Mouse (Mus musculus): Measurements from ENCODE around the gene Ccl9. TPM values are rescaled to one million over a fixed set of nuclear protein-coding genes. Genes with fewer than 3 reads are reported as not detected.

Gene Ccl9
- polyA plus RNA-seq, 1 experiment: 0.62 TPM

DNA sequence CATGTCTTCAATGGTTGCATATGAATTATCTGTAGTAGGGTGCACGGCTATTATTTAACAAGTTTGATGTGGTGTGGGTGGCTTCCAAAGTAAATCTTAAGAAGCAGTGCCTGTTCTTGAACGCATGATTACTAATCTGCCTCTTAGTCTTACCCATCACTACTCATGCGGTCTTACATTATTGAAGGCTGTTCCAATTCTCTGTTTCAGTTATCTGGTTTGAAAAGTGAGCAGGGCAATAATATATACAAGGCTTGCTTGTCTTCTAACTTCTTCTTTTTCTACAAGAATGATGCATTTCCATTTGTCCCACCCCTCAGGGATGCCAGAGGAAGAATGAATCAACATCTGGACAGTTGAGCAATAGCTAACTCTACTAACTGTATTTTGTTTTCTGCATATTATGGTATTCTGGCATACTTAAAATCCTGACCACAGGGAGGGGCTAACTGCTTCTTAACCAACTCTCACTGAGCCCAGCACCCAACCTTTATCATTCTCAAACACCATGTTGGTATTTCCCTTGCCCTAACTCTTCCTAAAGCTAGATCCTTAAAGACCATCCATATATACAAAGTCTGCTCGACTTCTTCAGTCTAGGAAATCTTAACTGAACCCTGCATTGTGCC, 1.4 kb downstream of the Ccl9 start:
- TF ChIP-seq CTCF (IDR thresholded peaks at IDR 0.05; ENCODE audit: borderline replicate concordance, insufficient read depth, low read depth, low read length) (no peak), POLR2A (IDR thresholded peaks at IDR 0.05; ENCODE audit: borderline replicate concordance, insufficient read depth, low read length) (no peak)
- 84% methylated on average over 4 of the region's 4 CpGs for WGBS
- Histone ChIP-seq H3K27me3 (ENCODE audit: control insufficient read depth, insufficient read depth, low read length) (no peaks in the 10 kb centered on the region), H3K27ac (ENCODE audit: insufficient read depth, low read length) (no peak overlapping the region), H3K4me1 (ENCODE audit: control insufficient read depth, insufficient read depth, low read length) (no peaks in the 10 kb centered on the region), H3K4me3 (replicated peaks; ENCODE audit: insufficient read depth, low read depth, low read length) (no peak overlapping the region)
- no peak for DNase-seq

DNA sequence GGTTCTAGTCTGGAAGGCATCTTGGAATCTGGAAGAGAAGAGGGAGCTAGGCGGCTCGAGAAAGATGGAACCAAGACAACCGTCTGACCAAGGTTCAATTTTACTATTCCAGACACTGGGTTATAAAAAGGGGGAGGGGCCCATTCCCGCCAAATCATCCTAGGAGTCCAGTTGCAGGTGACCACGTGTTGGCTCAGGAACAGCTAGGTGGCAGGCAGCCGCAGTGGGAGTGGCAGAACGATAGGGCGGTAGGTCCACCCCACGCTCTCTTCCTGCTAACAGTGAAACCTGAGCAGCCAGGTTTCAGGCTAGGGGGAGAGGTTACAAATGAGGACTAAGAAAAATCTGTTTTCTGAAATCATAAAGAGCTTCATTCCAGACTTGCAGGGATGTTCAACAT, 5.6 kb downstream of the Ccl9 start:
- 69% methylated on average over 9 of the region's 9 CpGs for WGBS
- TF ChIP-seq POLR2A (IDR thresholded peaks at IDR 0.05; ENCODE audit: borderline replicate concordance, insufficient read depth, low read length) (no peak), CTCF (IDR thresholded peaks at IDR 0.05; ENCODE audit: borderline replicate concordance, insufficient read depth, low read depth, low read length) (no peak)
- no peak overlapping the region for H3K4me3 ChIP-seq (replicated peaks; ENCODE audit: insufficient read depth, low read depth, low read length)

DNA sequence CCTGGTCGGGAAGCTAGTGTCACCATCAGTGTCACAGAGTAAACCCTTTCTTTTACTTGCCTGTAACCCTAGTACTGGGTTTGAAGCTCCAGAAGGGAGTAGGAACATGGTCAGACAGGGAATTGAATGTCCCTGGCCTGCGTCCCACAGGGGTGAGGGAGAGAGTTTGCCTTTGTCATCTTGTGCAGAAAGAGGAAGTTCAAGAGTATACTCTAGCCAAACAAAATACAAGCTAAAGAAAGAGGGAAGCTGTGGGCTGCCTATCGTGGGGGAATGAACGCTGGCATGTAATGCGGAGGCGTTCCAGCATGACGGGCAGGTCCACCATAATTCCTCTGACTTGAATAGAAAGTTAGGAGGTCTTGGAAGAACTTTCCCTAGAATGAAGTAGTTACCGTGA, 6.2 kb downstream of the Ccl9 start:
- H3K27me3 ChIP-seq (ENCODE audit: control insufficient read depth, insufficient read depth, low read length): no peaks in the 10 kb centered on the region
- no peak overlapping the region for H3K4me3 ChIP-seq (replicated peaks; ENCODE audit: insufficient read depth, low read depth, low read length)
- no peak for TF ChIP-seq CTCF (IDR thresholded peaks at IDR 0.05; ENCODE audit: borderline replicate concordance, insufficient read depth, low read depth, low read length)
- no peak for TF ChIP-seq POLR2A (IDR thresholded peaks at IDR 0.05; ENCODE audit: borderline replicate concordance, insufficient read depth, low read length)
- no peak for DNase-seq
- H3K4me1 ChIP-seq (ENCODE audit: control insufficient read depth, insufficient read depth, low read length): no peaks in the 10 kb centered on the region
- WGBS: 90% methylated on average over 8 of the region's 8 CpGs
- no peak overlapping the region for H3K27ac ChIP-seq (ENCODE audit: insufficient read depth, low read length)

More for the DNA sequence above, 5.6 kb downstream of the Ccl9 start:
- no peak overlapping the region for H3K27ac ChIP-seq (ENCODE audit: insufficient read depth, low read length)
- no peaks in the 10 kb centered on the region for H3K4me1 ChIP-seq (ENCODE audit: control insufficient read depth, insufficient read depth, low read length)
- no peak for DNase-seq
- H3K27me3 ChIP-seq (ENCODE audit: control insufficient read depth, insufficient read depth, low read length): no peaks in the 10 kb centered on the region

DNA sequence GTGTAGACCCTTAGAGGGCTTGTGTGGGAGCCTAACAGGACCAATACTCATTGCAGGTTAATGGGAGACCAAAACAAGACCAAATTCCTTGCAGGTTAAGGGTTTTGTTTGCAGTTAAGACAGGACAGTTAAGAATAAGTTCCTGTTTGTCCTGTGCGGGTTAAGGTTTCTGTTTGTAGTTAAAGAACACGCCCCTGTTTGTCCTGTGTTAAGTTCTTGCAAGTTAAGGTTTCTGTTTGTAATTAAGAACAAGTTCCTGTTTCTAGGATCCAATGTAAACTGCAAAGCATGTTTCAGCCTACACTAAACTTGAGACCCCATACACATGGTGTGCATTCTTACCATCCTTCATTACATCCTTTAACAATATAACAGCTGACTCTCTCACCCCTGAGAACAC, 8.2 kb downstream of the Ccl9 start:
- no peaks in the 10 kb centered on the region for H3K4me1 ChIP-seq (ENCODE audit: control insufficient read depth, insufficient read depth, low read length)

DNA sequence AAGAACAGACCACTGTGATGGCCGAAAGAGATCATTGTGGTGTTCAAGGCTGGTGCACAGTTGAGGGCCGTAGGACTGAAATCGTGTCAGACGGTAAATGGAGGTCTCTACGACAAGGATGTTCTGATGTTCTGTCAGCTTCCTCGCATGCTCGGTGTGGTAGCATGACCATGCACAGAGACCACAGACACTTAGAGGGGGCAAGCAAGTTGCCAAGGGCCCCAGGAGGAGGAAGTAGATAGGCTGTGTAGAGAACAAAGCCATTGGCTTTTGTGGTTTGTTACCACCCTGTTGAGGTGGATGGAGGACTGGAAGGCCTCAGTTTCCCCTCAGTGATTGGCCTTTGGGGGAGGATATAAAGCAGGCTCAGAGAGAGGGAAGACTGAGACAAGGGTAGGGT, 9.2 kb downstream of the Ccl9 start:
- DNase-seq: no peak
- 92% methylated on average over 7 of the region's 7 CpGs for WGBS

More for the DNA sequence above, 8.2 kb downstream of the Ccl9 start:
- Histone ChIP-seq H3K27ac (ENCODE audit: insufficient read depth, low read length) (no peak overlapping the region), H3K4me3 (replicated peaks; ENCODE audit: insufficient read depth, low read depth, low read length) (no peak overlapping the region), H3K27me3 (ENCODE audit: control insufficient read depth, insufficient read depth, low read length) (no peaks in the 10 kb centered on the region)
- 90% methylated on average over 2 of the region's 2 CpGs for WGBS
- TF ChIP-seq CTCF (IDR thresholded peaks at IDR 0.05; ENCODE audit: borderline replicate concordance, insufficient read depth, low read depth, low read length) (no peak), POLR2A (IDR thresholded peaks at IDR 0.05; ENCODE audit: borderline replicate concordance, insufficient read depth, low read length) (no peak)
- no peak for DNase-seq

DNA sequence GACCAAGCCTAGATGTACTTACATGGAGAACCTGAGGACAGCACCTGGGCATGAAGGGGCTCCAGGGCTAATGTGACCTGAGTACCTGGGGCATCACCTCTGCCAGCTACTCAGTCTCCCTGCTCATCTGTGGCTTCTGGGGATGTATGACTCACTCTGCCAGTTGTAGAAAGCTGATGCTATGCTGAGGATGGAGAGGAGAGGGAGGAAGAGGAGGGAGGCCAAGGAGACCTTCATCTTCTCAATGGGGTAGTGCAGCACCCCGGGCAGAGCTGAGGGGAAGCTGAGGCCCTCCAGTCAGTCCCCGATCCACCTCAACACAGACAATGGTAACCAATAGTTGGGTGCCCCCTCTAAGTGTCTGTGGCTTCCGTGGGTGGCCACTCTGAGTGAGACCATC, 9.7 kb downstream of the Ccl9 start:
- no peak for DNase-seq
- no peaks in the 10 kb centered on the region for H3K4me1 ChIP-seq (ENCODE audit: control insufficient read depth, insufficient read depth, low read length)
- H3K4me3 ChIP-seq (replicated peaks; ENCODE audit: insufficient read depth, low read depth, low read length): no peak overlapping the region
- TF ChIP-seq POLR2A (IDR thresholded peaks at IDR 0.05; ENCODE audit: borderline replicate concordance, insufficient read depth, low read length) (no peak), CTCF (IDR thresholded peaks at IDR 0.05; ENCODE audit: borderline replicate concordance, insufficient read depth, low read depth, low read length) (no peak)
- no peak overlapping the region for H3K27ac ChIP-seq (ENCODE audit: insufficient read depth, low read length)
- 83% methylated on average over 3 of the region's 3 CpGs for WGBS
- H3K27me3 ChIP-seq (ENCODE audit: control insufficient read depth, insufficient read depth, low read length): no peaks in the 10 kb centered on the region

More for the DNA sequence above, 9.2 kb downstream of the Ccl9 start:
- H3K4me1 ChIP-seq (ENCODE audit: control insufficient read depth, insufficient read depth, low read length): no peaks in the 10 kb centered on the region
- H3K27ac ChIP-seq (ENCODE audit: insufficient read depth, low read length): no peak overlapping the region
- no peaks in the 10 kb centered on the region for H3K27me3 ChIP-seq (ENCODE audit: control insufficient read depth, insufficient read depth, low read length)
- TF ChIP-seq CTCF (IDR thresholded peaks at IDR 0.05; ENCODE audit: borderline replicate concordance, insufficient read depth, low read depth, low read length) (no peak), POLR2A (IDR thresholded peaks at IDR 0.05; ENCODE audit: borderline replicate concordance, insufficient read depth, low read length) (no peak)
- H3K4me3 ChIP-seq (replicated peaks; ENCODE audit: insufficient read depth, low read depth, low read length): no peak overlapping the region

DNA sequence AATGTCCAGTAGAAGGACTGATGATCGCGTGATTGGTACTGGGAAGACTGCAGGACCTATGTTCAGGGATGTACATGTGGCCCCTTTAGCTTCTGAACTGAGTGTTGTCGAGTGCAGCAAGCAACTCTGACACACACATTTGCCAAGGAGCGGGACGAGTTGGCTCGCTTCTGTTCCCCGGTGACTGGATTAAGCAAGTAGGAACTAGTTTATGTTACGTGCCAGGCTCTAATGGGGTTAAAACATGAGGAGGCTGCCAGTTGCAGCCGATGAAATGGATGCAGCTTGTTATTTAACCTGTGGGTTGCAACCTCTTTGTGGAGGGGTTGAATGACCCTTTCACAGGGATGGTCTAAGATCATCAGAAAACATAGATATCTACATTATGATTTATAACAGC, 10.4 kb downstream of the Ccl9 start:
- WGBS: 52% methylated on average over 9 of the region's 9 CpGs
- no peak for TF ChIP-seq CTCF (IDR thresholded peaks at IDR 0.05; ENCODE audit: borderline replicate concordance, insufficient read depth, low read depth, low read length)

DNA sequence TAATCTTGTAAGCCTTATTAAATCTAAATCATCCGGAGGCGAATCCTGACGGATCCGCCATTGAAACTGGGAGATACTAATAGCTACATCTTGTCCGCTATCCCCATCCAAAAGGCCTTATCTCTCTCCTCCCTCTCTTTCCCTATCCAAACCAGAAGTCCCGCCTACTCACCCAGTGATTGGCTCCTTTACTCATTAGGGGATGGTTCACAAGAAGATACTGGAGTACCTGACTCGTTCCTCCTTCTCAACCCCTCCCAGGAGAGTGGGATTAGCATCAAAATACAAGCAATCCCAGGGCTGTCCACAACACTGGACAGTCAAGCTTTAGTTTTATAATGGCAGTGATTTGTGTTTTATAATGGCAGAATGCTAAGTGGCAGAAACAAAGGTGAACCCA, 11.1 kb downstream of the Ccl9 start:
- TF ChIP-seq CTCF (IDR thresholded peaks at IDR 0.05; ENCODE audit: borderline replicate concordance, insufficient read depth, low read depth, low read length) (no peak), POLR2A (IDR thresholded peaks at IDR 0.05; ENCODE audit: borderline replicate concordance, insufficient read depth, low read length) (no peak)
- no peak overlapping the region for H3K27ac ChIP-seq (ENCODE audit: insufficient read depth, low read length)
- WGBS: 69% methylated on average over 7 of the region's 7 CpGs
- no peak for DNase-seq
- H3K4me3 ChIP-seq (replicated peaks; ENCODE audit: insufficient read depth, low read depth, low read length): no peak overlapping the region
- H3K4me1 ChIP-seq (ENCODE audit: control insufficient read depth, insufficient read depth, low read length): no peaks in the 10 kb centered on the region
- no peaks in the 10 kb centered on the region for H3K27me3 ChIP-seq (ENCODE audit: control insufficient read depth, insufficient read depth, low read length)

More for the DNA sequence above, 10.4 kb downstream of the Ccl9 start:
- H3K4me3 ChIP-seq (replicated peaks; ENCODE audit: insufficient read depth, low read depth, low read length): no peak overlapping the region
- H3K27me3 ChIP-seq (ENCODE audit: control insufficient read depth, insufficient read depth, low read length): no peaks in the 10 kb centered on the region
- H3K27ac ChIP-seq (ENCODE audit: insufficient read depth, low read length): no peak overlapping the region
- H3K4me1 ChIP-seq (ENCODE audit: control insufficient read depth, insufficient read depth, low read length): no peaks in the 10 kb centered on the region
- DNase-seq: no peak

Data from cerebellum, adult 2 months (tissue).